Mouse (Mus musculus) ES-E14 (cell line): ENCODE results near the gene 2410015M20Rik. TPM values are rescaled to one million over a fixed set of nuclear protein-coding genes. Genes with fewer than 3 reads are reported as not detected.

Experiments
- DNase-seq: peaks from one replicate; pipeline ENCODE4 v3.0.0-alpha.2; 2013; ENCODE audit warnings: low read depth, low spot score
- H3K27ac ChIP-seq: 2 replicates; pipeline ENCODE4 v1.5.1; 2012; ENCODE audit warnings: low read depth, mild to moderate bottlenecking, low read length, moderate library complexity, mixed read lengths; ENCODE audit not compliant: poor library complexity, insufficient read depth, severe bottlenecking
- H3K36me3 ChIP-seq: 2 replicates; pipeline ENCODE4 v1.6.1; 2012; ENCODE audit warnings: mild to moderate bottlenecking, low read length, moderate library complexity, mixed read lengths; ENCODE audit not compliant: control insufficient read depth, poor library complexity, insufficient read depth, severe bottlenecking
- H3K4me1 ChIP-seq, 2 experiments: fragments of 150-350 bp in 1 of 2; sonication (generic) in 1 of 2; 2 replicates each; pipeline ENCODE4 v1.6.1; 2012; ENCODE audit warnings: low read length in 2 of 2, mild to moderate bottlenecking in 1 of 2, mixed read lengths in 1 of 2; ENCODE audit not compliant: control insufficient read depth in 2 of 2, insufficient read depth in 2 of 2, poor library complexity in 1 of 2
- H3K4me3 ChIP-seq, 2 experiments: fragments of 150-350 bp in 1 of 2; sonication (generic) in 1 of 2; 2 replicates each; pipeline ENCODE4 v1.5.1; 2012; ENCODE audit warnings: low read length in 2 of 2, low read depth in 1 of 2, mild to moderate bottlenecking in 1 of 2, mixed read lengths in 1 of 2; ENCODE audit not compliant: insufficient read depth in 1 of 2, poor library complexity in 1 of 2, severe bottlenecking in 1 of 2
- H3K9ac ChIP-seq: 2 replicates; pipeline ENCODE4 v1.6.1; 2012; ENCODE audit warnings: low read depth, mild to moderate bottlenecking, low read length, mixed read lengths; ENCODE audit not compliant: poor library complexity, insufficient read depth, severe bottlenecking
- H3K9me3 ChIP-seq: fragments of 150-350 bp; sonication (generic); 2 replicates; pipeline ENCODE4 v1.6.1; 2012; ENCODE audit warnings: low read depth, mild to moderate bottlenecking, low read length; ENCODE audit not compliant: control insufficient read depth, insufficient read depth
- CHD2 ChIP-seq: IDR thresholded peaks from 2 replicates; pipeline ENCODE4 v1.6.1; 2014; ENCODE audit warnings: mild to moderate bottlenecking, low read depth, low read length, inconsistent platforms
- HCFC1 ChIP-seq: IDR thresholded peaks from 2 replicates; pipeline ENCODE4 v1.6.1; 2012; ENCODE audit warnings: low read length, inconsistent platforms, borderline replicate concordance; ENCODE audit not compliant: insufficient read depth
- MAFK ChIP-seq: IDR thresholded peaks from 2 replicates; pipeline ENCODE4 v1.6.1; 2014; ENCODE audit warnings: mild to moderate bottlenecking, low read depth, low read length, inconsistent platforms; ENCODE audit not compliant: insufficient read depth
- ZC3H11A ChIP-seq: IDR thresholded peaks from 2 replicates; pipeline ENCODE4 v1.6.1; 2012; ENCODE audit warnings: low read depth, mild to moderate bottlenecking, inconsistent platforms, low read length, borderline replicate concordance
- ZNF384 ChIP-seq: IDR thresholded peaks from 2 replicates; pipeline ENCODE4 v1.6.1; 2012; ENCODE audit warnings: low read depth, low read length, inconsistent platforms
- in situ Hi-C, 2 experiments: fragments of 600-800 bp; cut with MboI; formaldehyde crosslinking; loops; one replicate each; pipeline ENCODE4 v1.15.1; 2025; ENCODE audit warnings: low sequenced_read_pairs in 2 of 2, inconsistent platforms in 1 of 2; ENCODE audit not compliant: unreplicated experiment in 2 of 2
- total RNA-seq: library from RNA; depleted of rRNA; stranded (reverse); fragments of 300-350 nt; gene quantifications from 2 replicates; pipeline ENCODE4 v1.2.3, GENCODE M21; 2012

The 2410015M20Rik gene
- total RNA-seq, 1 experiment: 236 TPM

DNA sequence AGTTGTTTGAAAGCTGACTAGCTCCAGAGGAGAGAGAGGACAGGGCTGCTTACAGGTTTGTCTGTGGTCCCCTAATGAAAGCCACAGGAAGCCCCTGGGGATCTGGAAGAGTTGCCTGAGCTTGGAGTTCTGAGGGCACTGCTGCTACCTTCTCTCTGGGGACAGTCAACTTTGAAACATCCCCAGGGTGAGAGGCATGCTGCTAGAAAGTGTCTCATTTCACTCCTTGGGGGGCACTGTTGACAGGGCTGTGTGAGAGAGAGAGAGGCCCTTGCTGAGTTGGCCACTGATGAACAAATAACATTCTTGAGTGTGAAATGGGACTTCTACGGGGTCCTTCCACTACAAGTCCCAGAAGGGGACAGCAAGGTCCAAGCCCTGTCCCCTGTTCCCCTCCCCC is 21.8 kb downstream of the 2410015M20Rik start:
- no peak for TF ChIP-seq HCFC1
- Histone ChIP-seq H3K4me3 (no peak overlapping the region), H3K9me3 (no peaks in the 10 kb centered on the region), H3K27ac (no peak overlapping the region), H3K9ac (peak overlapping the region; percentile 20; the same call in 1 of the 2 replicates), H3K4me1 (peaks cover 2 to 9% of the 10 kb centered on the region in 2 experiments; a peak in 2 of 4 replicates), H3K36me3 (peaks cover 52% of the 10 kb centered on the region)
- in situ Hi-C loops: no loop called here
- no peak for DNase-seq

GRCm38 (mm10) chr17:56585171-56585821 is 24.3 kb downstream of the 2410015M20Rik start:
- H3K4me1 ChIP-seq: peaks cover 2 to 9% of the 10 kb centered on the region in 2 experiments; a peak in 3 of 4 replicates
- peak overlapping the region; percentile 97 for H3K9ac ChIP-seq
- H3K36me3 ChIP-seq: peaks cover 54% of the 10 kb centered on the region
- no peaks in the 10 kb centered on the region for H3K9me3 ChIP-seq
- peak overlapping the region; percentile 85 to 88 for H3K4me3 ChIP-seq
- no peak for TF ChIP-seq ZC3H11A
- TF ChIP-seq CHD2: no peak
- no peak for TF ChIP-seq HCFC1
- no peak for TF ChIP-seq MAFK
- no peak for TF ChIP-seq ZNF384
- peak overlapping the region; percentile 92 for H3K27ac ChIP-seq
- DNase-seq: no peak
- in situ Hi-C loops: no loop called here

GRCm38 (mm10) chr17:56584257-56585130 is 25.1 kb downstream of the 2410015M20Rik start, which contains the start of the genes Safb2 and Safb:
Gene Safb2 (minus strand): TSS chr17:56584585.
Gene Safb (plus strand): TSS chr17:56584825.
- in situ Hi-C loops: no loop called here
- peak; percentile 91 for DNase-seq

GRCm38 (mm10) chr17:56583611-56584256 is 25.8 kb downstream of the 2410015M20Rik start:
- Histone ChIP-seq H3K4me1 (peaks cover 2 to 9% of the 10 kb centered on the region in 2 experiments; a peak in 3 of 4 replicates), H3K27ac (peak overlapping the region; percentile 91), H3K4me3 (peak overlapping the region; percentile 92 to 96), H3K9ac (peak overlapping the region; percentile 99), H3K36me3 (peaks cover 48% of the 10 kb centered on the region), H3K9me3 (no peaks in the 10 kb centered on the region)
- in situ Hi-C loops: no loop called here
- no peak for DNase-seq
- TF ChIP-seq ZNF384 (no peak), HCFC1 (no peak), MAFK (no peak), CHD2 (no peak), ZC3H11A (no peak)

More at GRCm38 (mm10) chr17:56584257-56585130, 25.1 kb downstream of the 2410015M20Rik start, which contains the start of the genes Safb2 and Safb:
- Histone ChIP-seq H3K4me1 (peaks cover 2 to 9% of the 10 kb centered on the region in 2 experiments; a peak in 3 of 4 replicates), H3K9ac (peak within 1 kb of the TSS; percentile 99), H3K36me3 (peaks cover 50% of the 10 kb centered on the region), H3K9me3 (no peaks in the 10 kb centered on the region), H3K4me3 (peak within 1 kb of the TSS; percentile 92 to 96), H3K27ac (peak within 1 kb of the TSS; percentile 92)
- no peak for TF ChIP-seq MAFK
- peak; percentile 72 for TF ChIP-seq HCFC1
